Mouse (Mus musculus) B cell, adult (primary cell): ENCODE data around the gene Tas1r2. TPM values are rescaled to one million over a fixed set of nuclear protein-coding genes. Genes with fewer than 3 reads are reported as not detected.

Source experiments
- total RNA-seq: library from RNA; stranded (reverse); gene quantifications from 4 replicates; pipeline ENCODE4 v1.2.4, GENCODE M21; 2023; ENCODE audit not compliant: inconsistent age

The Tas1r2 gene
- total RNA-seq, result not detected in 4 replicates

DNA sequence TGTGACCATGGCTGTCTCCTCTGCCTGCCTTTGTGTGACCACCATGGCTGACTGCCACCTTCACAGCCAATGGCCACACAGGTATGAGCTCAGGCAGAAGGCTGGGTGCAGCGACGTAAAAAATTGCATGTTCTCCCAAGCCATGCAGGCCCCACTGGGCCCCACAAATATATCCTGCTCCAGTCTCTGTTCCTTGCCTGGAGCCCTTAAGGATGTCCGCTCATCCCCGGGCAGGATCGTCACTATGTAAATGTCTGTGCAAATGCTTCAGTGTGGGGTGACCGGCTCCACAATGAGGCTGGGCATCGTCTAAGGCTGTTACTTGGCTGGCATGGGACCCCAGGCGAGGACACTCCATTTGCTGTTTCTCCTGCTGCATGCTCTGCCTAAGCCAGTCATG lies at the start of gene Tas1r2:
TSS of gene Tas1r2 (plus strand) at position 301 of the 400 bp plus-strand sequence.

DNA sequence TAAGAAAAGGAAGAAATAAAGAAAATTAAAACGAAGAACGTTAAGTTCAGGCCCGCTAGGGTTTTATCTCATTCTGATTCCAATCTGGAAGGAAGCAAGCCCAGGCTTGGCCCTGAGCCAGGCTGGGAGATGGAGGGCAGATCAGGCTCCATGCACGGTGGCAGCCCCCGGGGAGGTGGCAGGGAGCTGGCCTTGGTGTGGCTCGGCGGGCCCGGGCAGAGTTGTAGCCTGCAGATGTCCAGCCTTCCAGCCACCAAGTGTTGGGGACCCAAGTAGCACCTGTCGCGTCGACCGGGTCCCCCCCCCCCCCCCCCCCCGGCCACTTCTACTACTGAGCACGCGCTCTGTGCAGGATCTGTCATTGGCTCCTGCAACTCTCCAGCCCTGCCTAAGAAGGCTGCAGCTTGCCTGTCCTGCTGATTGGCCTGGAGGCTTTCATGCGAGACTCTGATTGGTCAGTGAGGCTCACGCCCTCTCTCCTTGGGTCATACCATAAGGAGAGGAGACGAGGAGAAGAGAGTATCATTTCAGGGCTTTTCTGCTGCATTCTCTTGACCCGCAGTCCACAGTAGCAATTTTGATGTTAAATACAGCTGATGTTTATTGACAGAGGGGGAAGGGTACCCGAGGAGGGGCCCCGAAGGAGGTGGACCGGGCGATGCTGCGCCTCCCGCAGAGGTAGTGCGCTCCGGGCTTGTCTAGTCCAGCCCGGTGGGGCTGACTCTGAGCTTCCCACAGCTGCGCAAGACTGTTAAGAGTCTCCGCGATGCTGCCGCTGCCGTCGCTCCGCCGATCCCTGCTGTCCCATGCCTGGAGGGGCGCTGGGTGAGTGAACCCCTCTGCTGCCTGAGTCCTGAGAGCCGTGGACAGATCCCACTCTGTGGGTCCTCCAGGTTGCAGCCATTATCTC lies 30.7 kb upstream of the Tas1r2 start, which contains the start of gene Aldh4a1:
TSS of gene Aldh4a1 (plus strand) at position 494 of the 910 bp plus-strand sequence.

Other genes starting within 250 kb of the Tas1r2 start
- 0.77 to 2.0 TPM (median 1.2 TPM) in 4 replicates for gene Iffo2, start 123.0 kb upstream of the Tas1r2 start, total RNA-seq
- 0.15 TPM in 1 of 4 replicates, not detected in the others for gene Gm21969, start 50.4 kb upstream of the Tas1r2 start, total RNA-seq
- gene Aldh4a1, start 30.7 kb upstream of the Tas1r2 start, total RNA-seq, result 14.7 to 16.1 TPM (median 15.4 TPM) in 4 replicates
- gene Pax7, start 180.0 kb downstream of the Tas1r2 start, total RNA-seq, result 0.09 TPM in 1 of 4 replicates, not detected in the others